Mouse (Mus musculus) fat pad, adult 2 months (tissue): ENCODE data around the gene Rnf216.

Experiments
- DNase-seq: peaks from one replicate; pipeline ENCODE4 v3.0.0-alpha.2; 2011; ENCODE audit warnings: low read depth, low spot score; ENCODE audit errors: extremely low read depth

Gene Rnf216

DNA sequence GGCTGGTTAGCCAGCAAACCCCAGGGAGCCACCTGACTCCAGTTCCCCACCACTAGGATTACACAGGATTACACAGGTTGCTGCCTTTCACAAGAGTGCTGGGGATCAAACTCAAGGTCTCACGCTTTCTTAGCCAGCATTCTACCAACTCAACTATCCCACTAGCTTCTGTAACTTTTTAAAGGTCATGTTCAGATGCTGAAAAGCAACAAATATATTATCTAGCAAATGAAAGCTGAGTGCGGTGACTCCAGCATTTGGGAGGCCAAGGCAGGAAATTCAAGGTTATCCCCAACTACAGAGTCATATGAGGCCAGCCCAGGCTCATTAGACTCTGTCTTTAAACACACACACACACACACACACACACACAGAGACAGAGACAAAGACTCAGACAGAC lies 9.6 kb downstream of the Rnf216 start:
- no peak for DNase-seq

DNA sequence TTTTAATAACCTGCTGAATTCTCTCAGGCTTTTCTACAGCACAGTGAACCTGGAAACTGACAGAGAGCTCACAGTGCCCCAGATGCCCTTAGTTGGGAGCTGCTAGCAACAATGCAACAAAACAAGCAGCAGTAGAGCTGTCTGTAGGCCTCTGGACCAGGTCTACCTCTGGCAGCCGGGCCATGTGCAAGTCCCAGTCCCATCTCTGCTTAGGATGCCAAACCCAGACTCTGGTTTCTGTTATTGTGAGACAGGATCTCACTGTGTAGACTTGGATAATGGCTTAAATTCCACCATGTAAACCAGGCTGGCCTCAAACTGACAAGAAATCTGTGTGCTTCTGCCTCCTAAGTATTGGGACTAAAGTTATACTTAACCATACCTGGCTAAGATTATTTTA lies 11.2 kb downstream of the Rnf216 start:
- no peak for DNase-seq

DNA sequence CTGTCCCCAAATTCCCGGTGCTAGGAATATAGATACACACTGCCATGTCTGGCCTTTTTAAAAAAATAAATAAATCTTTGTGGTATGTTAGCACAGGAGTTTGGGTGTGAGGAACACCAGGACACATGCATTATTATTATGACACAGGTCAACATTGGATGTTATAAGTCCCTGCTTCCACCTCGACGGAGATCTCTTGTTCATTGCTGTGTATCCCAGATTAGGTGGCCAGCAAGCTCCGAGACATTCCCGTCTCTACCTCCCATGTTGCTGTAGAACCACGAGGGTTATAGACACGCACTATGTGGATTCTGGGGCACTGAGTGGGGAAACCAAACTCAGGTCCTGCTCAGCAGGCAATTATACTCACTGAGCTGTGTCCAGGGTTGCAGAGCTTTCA lies 17.5 kb downstream of the Rnf216 start:
- DNase-seq, result no peak

DNA sequence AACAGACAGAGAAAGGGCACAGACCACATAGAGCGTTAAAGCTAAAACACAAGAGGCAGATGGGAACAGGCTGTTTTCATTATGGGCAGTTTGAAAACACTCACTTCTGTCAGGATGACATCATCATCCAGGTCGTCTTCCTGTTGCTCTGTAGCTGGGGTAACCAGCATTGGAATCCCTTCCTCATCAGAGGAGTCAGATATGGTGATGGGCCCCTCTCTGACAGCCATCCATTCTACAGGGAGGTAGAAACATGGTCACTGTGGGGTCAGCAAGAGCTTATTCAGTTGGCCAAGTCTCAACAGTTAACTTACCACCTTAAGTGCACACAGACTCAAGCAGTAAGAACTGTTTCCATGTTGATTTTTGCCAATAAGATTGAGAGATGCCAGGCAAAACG lies 19.9 kb downstream of the Rnf216 start:
- DNase-seq, result no peak

- no peak for DNase-seq
Observed at GRCm38 (mm10) chr5:143084898-143085297, 27.9 kb downstream of the Rnf216 start.

DNA sequence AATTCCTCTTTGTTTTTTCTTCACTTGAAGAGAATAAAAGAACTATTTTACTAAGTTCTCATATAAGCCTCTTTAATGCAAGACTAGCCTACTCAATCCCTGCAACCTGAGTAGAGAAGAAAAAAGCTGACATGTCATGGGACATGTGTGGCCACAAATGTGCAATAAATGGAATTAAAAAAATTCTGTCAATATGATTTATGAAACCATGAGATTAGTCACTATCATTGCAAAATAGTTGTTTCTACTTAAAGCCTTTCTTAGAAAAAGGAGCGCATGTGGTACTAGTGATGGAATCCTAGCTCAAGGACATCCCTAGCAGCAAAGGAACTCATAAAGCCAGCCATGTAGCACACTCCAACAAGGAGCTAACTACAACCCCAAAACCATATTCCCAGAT lies 33.0 kb downstream of the Rnf216 start:
- no peak for DNase-seq

DNA sequence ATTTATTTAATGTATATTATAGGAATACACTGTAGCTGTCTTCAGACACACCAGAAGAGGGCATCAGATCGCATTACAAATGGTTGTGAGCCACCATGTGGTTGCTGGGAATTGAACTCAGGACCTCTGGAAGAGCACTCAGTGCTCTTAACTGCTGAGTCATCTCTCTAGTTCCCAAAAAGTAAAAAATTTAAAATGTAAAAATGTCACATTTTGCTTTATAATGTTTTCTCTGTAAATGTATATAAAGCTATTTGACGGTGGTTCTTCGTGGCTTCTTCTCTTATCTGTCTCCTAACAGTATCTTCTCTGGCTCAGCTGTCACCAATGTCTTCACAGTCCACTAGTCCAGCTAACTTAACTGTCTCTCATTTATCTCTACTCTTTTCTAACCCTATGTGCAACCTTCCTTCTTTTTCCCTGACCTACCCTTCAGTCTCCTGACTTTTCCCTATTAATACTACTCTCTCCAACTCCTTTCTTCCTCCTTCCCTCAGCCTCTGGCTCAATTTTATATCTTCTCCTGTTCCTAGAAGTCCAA lies 36.1 kb downstream of the Rnf216 start:
- no peak for DNase-seq

DNA sequence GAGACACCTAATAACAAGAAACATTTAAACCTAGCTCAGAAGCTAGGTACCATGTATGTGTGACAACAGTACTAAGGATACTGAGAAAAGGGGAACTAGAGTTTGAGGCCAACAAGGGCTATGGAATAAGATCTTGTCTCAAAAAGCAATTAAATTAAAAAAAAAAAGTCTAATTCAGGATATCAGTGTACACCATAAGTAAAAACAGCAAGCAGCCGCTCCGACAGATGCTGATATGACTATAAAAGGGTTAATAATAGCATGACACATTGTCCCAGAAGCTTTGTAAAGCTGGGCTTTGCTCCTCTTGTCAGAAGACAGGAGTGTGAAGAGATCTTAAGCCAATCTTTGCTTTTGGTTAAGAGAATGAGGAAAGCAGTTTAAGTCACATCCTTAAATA lies 36.8 kb downstream of the Rnf216 start:
- DNase-seq, result no peak

- no peak for DNase-seq
Observed at GRCm38 (mm10) chr5:143069048-143069447, 43.7 kb downstream of the Rnf216 start.

DNA sequence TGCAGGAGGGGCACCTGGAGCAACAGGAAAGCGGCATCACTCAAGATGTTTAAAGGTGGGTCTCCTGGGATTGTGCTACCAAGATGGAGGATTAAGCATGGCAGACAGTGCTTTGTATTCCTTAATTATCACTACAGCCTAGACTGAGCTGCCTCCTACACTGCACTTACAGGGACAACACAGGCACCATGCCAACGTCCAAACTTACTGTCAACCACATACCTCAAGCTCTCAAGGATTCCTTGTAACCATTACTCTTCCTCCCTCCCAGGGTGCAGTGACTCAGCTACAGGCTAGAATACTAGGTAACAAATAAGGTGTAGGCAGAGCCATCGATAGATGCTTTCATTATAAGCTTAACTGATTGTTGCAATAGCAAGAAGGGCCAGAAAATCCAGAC lies 44.4 kb downstream of the Rnf216 start:
- no peak for DNase-seq

- DNase-seq, result no peak
Observed at GRCm38 (mm10) chr5:143066551-143066958, 46.2 kb downstream of the Rnf216 start.

- DNase-seq, result no peak
Observed at GRCm38 (mm10) chr5:143066096-143066495, 46.7 kb downstream of the Rnf216 start.

DNA sequence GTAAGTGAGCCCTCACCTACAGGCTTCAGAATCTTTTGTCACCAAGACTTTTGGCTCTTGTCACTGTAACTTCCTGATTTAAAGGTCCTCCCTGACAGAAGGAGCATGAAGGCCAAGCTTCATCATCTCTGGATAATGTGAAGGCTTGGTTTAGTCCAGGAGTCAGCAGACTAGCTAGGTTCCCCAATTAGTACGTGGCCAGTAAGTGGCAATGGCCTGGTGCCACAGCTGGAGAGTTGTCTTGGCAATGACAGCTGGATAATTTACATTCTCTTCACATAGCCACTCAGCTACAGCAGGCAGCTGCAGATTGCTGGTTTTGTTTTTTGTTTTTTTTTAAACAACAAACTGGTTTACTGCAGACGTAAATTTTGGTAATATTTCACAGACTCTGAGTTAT lies 47.6 kb downstream of the Rnf216 start:
- DNase-seq, result no peak

DNA sequence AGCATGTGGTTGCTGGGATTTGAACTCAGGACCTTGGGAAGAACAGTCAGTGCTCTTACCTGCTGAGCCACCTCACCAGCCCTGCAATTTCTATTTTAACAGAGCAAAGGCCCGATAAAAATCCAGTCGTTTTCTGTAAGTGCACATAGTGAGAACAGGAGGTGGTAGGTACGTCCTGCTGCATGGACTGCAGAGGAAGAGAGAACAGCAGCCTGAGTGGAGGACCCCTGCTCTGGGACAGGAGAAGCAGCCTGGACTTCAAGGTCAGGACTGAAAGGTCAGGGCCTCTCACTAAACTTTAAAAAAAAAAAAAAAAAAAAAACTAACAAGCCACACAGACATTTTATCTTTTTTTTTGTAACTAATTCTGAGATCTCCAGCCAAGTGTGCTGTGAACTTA lies 50.5 kb downstream of the Rnf216 start:
- DNase-seq, result no peak

GRCm38 (mm10) chr5:143061511-143061910 lies 51.3 kb downstream of the Rnf216 start:
- no peak for DNase-seq

DNA sequence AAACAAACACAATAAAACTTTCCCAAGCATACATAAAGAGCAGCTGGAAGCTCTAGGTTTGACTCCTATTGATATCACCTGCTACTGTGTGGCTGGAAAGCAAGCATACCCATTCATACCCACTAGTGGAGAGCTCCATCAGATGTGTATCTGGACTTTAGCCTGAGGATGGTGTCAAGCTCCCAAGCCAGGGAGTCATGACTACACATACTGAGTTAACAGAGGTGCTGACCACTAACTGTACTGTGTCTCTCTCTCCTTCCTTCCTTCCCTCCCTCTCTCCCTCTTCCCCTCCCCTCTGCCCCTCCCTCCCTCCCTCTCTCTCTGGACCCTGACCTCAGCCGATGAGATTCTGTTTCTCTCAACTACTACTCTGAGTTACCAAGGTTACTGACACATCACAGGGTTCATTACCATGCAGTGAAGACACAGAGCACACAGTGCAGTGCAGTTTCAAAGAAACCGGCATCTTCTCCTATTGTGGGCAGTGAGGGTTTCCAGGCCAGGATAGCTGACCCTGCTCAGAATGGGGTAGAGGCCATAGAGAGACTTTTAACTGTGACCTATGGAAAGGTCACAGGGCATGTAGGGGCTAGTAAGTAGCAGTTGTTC lies 51.9 kb downstream of the Rnf216 start:
- DNase-seq, result no peak

DNA sequence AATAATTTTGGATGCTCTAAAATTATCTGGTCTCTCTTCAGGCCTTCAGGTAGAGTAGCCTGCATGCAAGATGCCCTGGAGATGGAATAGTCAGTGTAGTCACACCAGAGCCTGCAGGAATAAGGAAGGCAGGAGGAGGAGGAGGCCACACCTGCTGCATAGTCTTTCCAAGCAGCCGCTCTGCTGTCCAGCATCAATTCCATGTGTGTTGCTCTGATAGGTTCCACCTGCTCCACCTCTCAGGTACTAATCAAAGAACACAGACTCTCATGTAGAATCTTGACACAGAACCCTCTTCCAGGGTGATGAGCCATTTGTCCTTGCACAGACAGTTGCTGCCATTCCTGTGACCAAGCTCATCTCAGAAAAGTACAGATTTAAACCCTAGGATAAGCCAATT lies 52.8 kb downstream of the Rnf216 start:
- DNase-seq, result no peak

- no peak for DNase-seq
Observed at GRCm38 (mm10) chr5:143059182-143059581, 53.6 kb downstream of the Rnf216 start.

- DNase-seq, result no peak
Observed at GRCm38 (mm10) chr5:143058675-143059074, 54.1 kb downstream of the Rnf216 start.

DNA sequence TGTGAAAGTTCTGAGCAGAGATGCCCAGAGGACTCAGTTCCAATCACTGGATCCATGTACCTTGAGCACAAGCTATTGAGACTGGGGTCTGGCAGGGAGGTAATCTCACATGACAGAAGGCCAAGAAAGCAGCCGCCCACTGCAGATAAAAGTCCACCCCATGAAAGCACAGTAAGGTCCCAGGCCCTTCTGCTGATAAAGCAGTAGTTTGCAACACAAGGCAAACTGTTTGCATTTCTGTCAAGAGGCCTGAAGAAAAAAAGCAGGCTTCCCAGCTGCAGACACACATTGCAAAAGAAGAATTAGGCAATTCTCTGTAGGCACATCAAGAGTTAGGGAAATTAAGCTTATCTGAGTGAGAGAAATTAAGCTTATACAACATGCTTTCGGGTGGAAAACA lies 54.6 kb downstream of the Rnf216 start:
- no peak for DNase-seq

- DNase-seq, result no peak
Observed at GRCm38 (mm10) chr5:143057753-143058152, 55.0 kb downstream of the Rnf216 start.

- DNase-seq, result no peak
Observed at GRCm38 (mm10) chr5:143056191-143056880, 56.5 kb downstream of the Rnf216 start.
